Mouse (Mus musculus) embryonic fibroblast, embryonic 13.5 days (primary cell): ENCODE data around the gene Drg2. TPM values are rescaled to one million over a fixed set of nuclear protein-coding genes. Genes with fewer than 3 reads are reported as not detected.

Experiments used
- H3K27ac ChIP-seq: 2 replicates; pipeline ENCODE4 v1.5.1; 2012; ENCODE audit warnings: low read length, control low read depth, inconsistent platforms; ENCODE audit not compliant: insufficient read depth
- H3K4me1 ChIP-seq: 2 replicates; pipeline ENCODE4 v1.6.1; 2011; ENCODE audit warnings: low read length; ENCODE audit not compliant: control insufficient read depth, insufficient read depth
- H3K4me3 ChIP-seq: 2 replicates; pipeline ENCODE4 v1.5.1; 2011; ENCODE audit warnings: mild to moderate bottlenecking, control low read depth, low read length; ENCODE audit not compliant: insufficient read depth
- CTCF ChIP-seq: IDR thresholded peaks from 2 replicates; pipeline ENCODE4 v1.5.1; 2011; ENCODE audit warnings: mild to moderate bottlenecking, control low read depth, low read length, moderate library complexity, borderline replicate concordance; ENCODE audit not compliant: insufficient read depth
- POLR2A ChIP-seq: IDR thresholded peaks from 2 replicates; pipeline ENCODE4 v1.6.1; 2011; ENCODE audit warnings: low read depth, mild to moderate bottlenecking, control low read depth, low read length, moderate library complexity
- polyA plus RNA-seq: library from polyadenylated mRNA; stranded (reverse); fragments of >200 nt; gene quantifications from 2 replicates; pipeline ENCODE4 v1.2.4, GENCODE M21; 2011; ENCODE audit warnings: low read depth; ENCODE audit not compliant: missing spikeins, insufficient read length

The Drg2 gene
- polyA plus RNA-seq = 53.4 and 56.7 TPM in 2 replicates

GRCm38 (mm10) chr11:60454080-60454744 is at the start of gene Drg2:
TSS of gene Drg2 (plus strand) at chr11:60454591.
- no peak within 1 kb of the TSS; the same call in 1 of the 2 replicates for H3K27ac ChIP-seq
- H3K4me1 ChIP-seq = peaks cover 3% of the 10 kb centered on the region; the same call in 1 of the 2 replicates
- TF ChIP-seq POLR2A (peak; percentile 93), CTCF (no peak)
- H3K4me3 ChIP-seq = peak within 1 kb of the TSS; percentile 77

GRCm38 (mm10) chr11:60406606-60407005 is 47.8 kb upstream of the Drg2 start:
- no peaks in the 10 kb centered on the region for H3K4me1 ChIP-seq
- no peak for TF ChIP-seq POLR2A
- TF ChIP-seq CTCF = no peak
- no peak overlapping the region for H3K4me3 ChIP-seq
- no peak overlapping the region for H3K27ac ChIP-seq

- peaks cover 3% of the 10 kb centered on the region; the same call in 1 of the 2 replicates for H3K4me1 ChIP-seq
- TF ChIP-seq POLR2A (no peak), CTCF (no peak)
- no peak overlapping the region for H3K27ac ChIP-seq
- H3K4me3 ChIP-seq = no peak overlapping the region
Measured at GRCm38 (mm10) chr11:60412173-60412572, 42.2 kb upstream of the Drg2 start.

- TF ChIP-seq CTCF = no peak
- no peak for TF ChIP-seq POLR2A
- Histone ChIP-seq H3K4me3 (no peak overlapping the region), H3K4me1 (peaks cover 3% of the 10 kb centered on the region; the same call in 1 of the 2 replicates), H3K27ac (no peak overlapping the region)
Measured at GRCm38 (mm10) chr11:60412921-60413320, 41.5 kb upstream of the Drg2 start.

GRCm38 (mm10) chr11:60416590-60416962 is 37.8 kb upstream of the Drg2 start:
- TF ChIP-seq POLR2A = no peak
- no peak for TF ChIP-seq CTCF
- peaks cover 5% of the 10 kb centered on the region; the same call in 1 of the 2 replicates for H3K4me1 ChIP-seq
- H3K27ac ChIP-seq = no peak overlapping the region
- peak overlapping the region; percentile 69 for H3K4me3 ChIP-seq

GRCm38 (mm10) chr11:60416963-60417716 is 37.3 kb upstream of the Drg2 start, which contains the start of gene Gid4:
TSS of gene Gid4 (plus strand) at chr11:60417145.
- H3K4me1 ChIP-seq = peaks cover 5% of the 10 kb centered on the region; the same call in 1 of the 2 replicates
- peak within 1 kb of the TSS; percentile 22 for H3K27ac ChIP-seq
- peak; percentile 61 for TF ChIP-seq POLR2A
- TF ChIP-seq CTCF = no peak
- H3K4me3 ChIP-seq = peak within 1 kb of the TSS; percentile 71

- H3K27ac ChIP-seq = peak within 1 kb of the TSS; percentile 22
- peak; percentile 41; the same call in 1 of the 2 replicates for TF ChIP-seq POLR2A
- TF ChIP-seq CTCF = no peak
- peaks cover 5% of the 10 kb centered on the region; the same call in 1 of the 2 replicates for H3K4me1 ChIP-seq
- peak within 1 kb of the TSS; percentile 71 for H3K4me3 ChIP-seq
Measured at GRCm38 (mm10) chr11:60417717-60418472, 36.5 kb upstream of the Drg2 start, which contains the start of gene Atpaf2. TSS of gene Atpaf2 (minus strand) at chr11:60418457.

GRCm38 (mm10) chr11:60418473-60418803 is 36.0 kb upstream of the Drg2 start:
- TF ChIP-seq POLR2A = no peak
- no peak for TF ChIP-seq CTCF
- H3K4me1 ChIP-seq = peaks cover 5% of the 10 kb centered on the region; the same call in 1 of the 2 replicates
- peak overlapping the region; percentile 71 for H3K4me3 ChIP-seq
- H3K27ac ChIP-seq = no peak overlapping the region

- no peak for TF ChIP-seq CTCF
- TF ChIP-seq POLR2A = no peak
- Histone ChIP-seq H3K4me1 (0 out of 2 replicates have a peak, but pooled peaks cover 2% of the 10 kb centered on the region), H3K27ac (no peak overlapping the region), H3K4me3 (no peak overlapping the region)
Measured at GRCm38 (mm10) chr11:60422046-60422668, 32.2 kb upstream of the Drg2 start.
